Mouse (Mus musculus) lung, postnatal 0 days (tissue): ENCODE data around the gene Vav3. TPM values are rescaled to one million over a fixed set of nuclear protein-coding genes. Genes with fewer than 3 reads are reported as not detected.
"Not testable (repeated sequence)": the region's sequence is repeated elsewhere in the genome, so short reads cannot be mapped to it uniquely, and the experiment has no call there.

Experiments used
- ATAC-seq: fragments of 200-750 bp; cut with Nextera tagmentation; 2 replicates; pipeline ENCODE4 v1.8.0; 2017; ENCODE audit warnings: moderate library complexity
- DNase-seq: peaks from one replicate; pipeline ENCODE4 v3.0.0-alpha.2; 2016; ENCODE audit warnings: low spot score
- H3K27ac ChIP-seq: fragments of 300-500 bp; sonication (generic); 2 replicates; pipeline ENCODE4 v1.5.1; 2014; ENCODE audit warnings: antibody characterized with exemption, mild to moderate bottlenecking, low read length, mixed read lengths
- H3K27me3 ChIP-seq: fragments of 300-500 bp; sonication (generic); replicated peaks from 2 replicates; pipeline ENCODE4 v1.6.1; 2014; ENCODE audit warnings: low read length, mixed read lengths; ENCODE audit not compliant: insufficient read depth
- H3K36me3 ChIP-seq: fragments of 300-500 bp; sonication (generic); 2 replicates; pipeline ENCODE4 v1.6.1; 2014; ENCODE audit warnings: low read length, mixed read lengths; ENCODE audit not compliant: insufficient read depth
- H3K4me1 ChIP-seq: fragments of 300-500 bp; sonication (generic); 2 replicates; pipeline ENCODE4 v1.6.1; 2014; ENCODE audit warnings: antibody characterized with exemption, low read depth, low read length, mixed read lengths; ENCODE audit not compliant: insufficient read depth
- H3K4me2 ChIP-seq: fragments of 300-500 bp; sonication (generic); replicated peaks from 2 replicates; pipeline ENCODE4 v1.6.1; 2014; ENCODE audit warnings: low read depth, mild to moderate bottlenecking, low read length, moderate library complexity, mixed read lengths
- H3K4me3 ChIP-seq: fragments of 300-500 bp; sonication (generic); 2 replicates; pipeline ENCODE4 v1.5.1; 2014; ENCODE audit warnings: low read depth, low read length
- H3K9ac ChIP-seq: fragments of 300-500 bp; sonication (generic); replicated peaks from 2 replicates; pipeline ENCODE4 v1.6.1; 2014; ENCODE audit warnings: low read depth, mild to moderate bottlenecking
- H3K9me3 ChIP-seq: fragments of 300-500 bp; sonication (generic); 2 replicates; pipeline ENCODE4 v1.6.1; 2016; ENCODE audit warnings: low read length, mixed read lengths
- CTCF ChIP-seq: IDR thresholded peaks from 2 replicates; pipeline ENCODE4 v1.5.1; 2016; ENCODE audit warnings: antibody characterized with exemption, mild to moderate bottlenecking
- EP300 ChIP-seq: IDR thresholded peaks from 2 replicates; pipeline ENCODE4 v1.6.1; 2016; ENCODE audit warnings: antibody characterized with exemption, mild to moderate bottlenecking, control low read depth
- WGBS: fragments of 180-500 bp; shearing (Covaris S2); extraction: QIAGEN DNeasy Blood & Tissue Kit; methylation state at CpG from one replicate; pipeline ENCODE4 v1.1.7; 2014; 5-methylcytosine and 5-hydroxymethylcytosine counted together
- polyA plus RNA-seq: library from polyadenylated mRNA; unstranded; fragments of >200 nt; fragmentation: Nextera tagmentation; extraction: Ambion mirVana; gene quantifications from 2 replicates; pipeline ENCODE4 v1.2.1, GENCODE M21; 2015

Gene Vav3
- polyA plus RNA-seq, 1 experiment from 2014 or later = 11.9 TPM

DNA sequence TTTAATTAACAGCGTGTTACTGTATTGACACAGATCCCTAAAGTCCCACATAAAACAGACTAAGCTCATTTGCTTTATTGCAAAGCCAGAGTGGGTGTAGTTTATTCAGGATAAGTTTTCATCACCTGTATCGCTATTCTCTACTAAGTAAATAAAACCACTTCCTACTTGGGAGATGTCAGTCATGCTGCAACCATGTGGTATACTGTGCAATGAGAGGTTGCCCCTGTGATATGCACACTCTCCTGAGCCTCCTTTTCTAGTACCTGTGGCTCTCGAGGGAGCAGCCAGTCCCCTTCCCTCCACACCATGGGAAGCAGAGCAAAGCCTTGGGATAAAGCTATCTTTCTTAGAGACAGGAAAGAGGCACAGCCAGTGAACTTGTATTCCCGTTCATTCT, 106.5 kb downstream of the Vav3 start:
- WGBS = 51% methylated on average over 4 of the region's 4 CpGs
- no peak for DNase-seq
- H3K27ac ChIP-seq = no peak overlapping the region
- no peaks in the 10 kb centered on the region for H3K4me1 ChIP-seq
- no peak for TF ChIP-seq EP300
- TF ChIP-seq CTCF = no peak
- H3K36me3 ChIP-seq = no peaks in the 10 kb centered on the region
- H3K9ac ChIP-seq = no peak overlapping the region
- ATAC-seq = no peak
- H3K4me3 ChIP-seq = no peak overlapping the region
- H3K4me2 ChIP-seq = no peak overlapping the region
- H3K9me3 ChIP-seq = no peaks in the 10 kb centered on the region
- H3K27me3 ChIP-seq = no peaks in the 10 kb centered on the region

DNA sequence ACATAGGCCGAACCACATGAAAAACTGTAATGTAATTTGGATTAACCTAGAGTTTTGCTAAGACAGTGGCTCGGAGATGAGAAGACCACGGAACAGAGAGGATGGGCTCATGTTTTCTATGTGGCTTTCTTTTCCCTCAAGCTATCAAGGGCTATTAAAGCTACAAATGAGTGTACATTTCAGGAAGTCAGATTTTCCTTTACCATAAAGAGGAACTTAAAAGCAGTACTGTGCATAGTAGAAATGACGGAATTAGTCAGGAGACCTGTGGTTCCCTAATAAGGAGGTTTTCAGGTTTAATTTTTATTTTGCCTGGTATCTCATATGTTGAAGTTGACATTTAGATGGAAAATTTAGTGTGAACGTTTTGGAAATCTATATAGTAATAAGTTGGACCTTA, 107.8 kb downstream of the Vav3 start:
- not testable (repeated sequence) for H3K4me1 ChIP-seq, H3K9me3 ChIP-seq, H3K9ac ChIP-seq, H3K27me3 ChIP-seq, H3K27ac ChIP-seq, H3K36me3 ChIP-seq, DNase-seq, ATAC-seq, H3K4me3 ChIP-seq, H3K4me2 ChIP-seq
- 78% methylated on average over 5 of the region's 5 CpGs for WGBS

- H3K4me2 ChIP-seq = no peak overlapping the region
- H3K27ac ChIP-seq = no peak overlapping the region
- TF ChIP-seq CTCF (no peak), EP300 (peak; percentile 94)
- no peaks in the 10 kb centered on the region for H3K36me3 ChIP-seq
- H3K4me1 ChIP-seq = no peaks in the 10 kb centered on the region
- DNase-seq = peak; percentile 32
- no peak overlapping the region for H3K9ac ChIP-seq
- ATAC-seq = peak; percentile 77
- 45% methylated on average over 2 of the region's 2 CpGs for WGBS
- no peaks in the 10 kb centered on the region for H3K27me3 ChIP-seq
- no peaks in the 10 kb centered on the region for H3K9me3 ChIP-seq
- no peak overlapping the region for H3K4me3 ChIP-seq
Measured at GRCm38 (mm10) chr3:109451966-109452365, 111.5 kb downstream of the Vav3 start.

DNA sequence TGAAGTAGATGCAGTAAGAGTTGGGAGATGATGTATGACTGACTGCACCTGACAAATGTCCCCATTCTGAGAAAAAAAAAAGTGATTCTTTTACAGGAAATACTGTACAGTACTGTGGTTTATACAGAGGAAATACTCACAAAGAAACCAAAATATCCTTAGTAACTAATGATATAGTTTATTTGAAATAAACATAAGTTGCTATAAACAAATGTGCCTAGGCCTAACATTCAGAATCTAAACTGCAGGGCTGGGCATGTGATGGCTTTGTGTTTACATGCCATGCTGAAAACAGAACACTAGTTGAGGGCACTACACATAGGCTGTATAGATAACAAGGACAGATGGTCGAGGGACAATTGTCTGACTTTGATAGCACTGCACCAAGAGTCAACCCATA, 114.2 kb downstream of the Vav3 start:
- Histone ChIP-seq H3K4me1 (no peaks in the 10 kb centered on the region), H3K36me3 (no peaks in the 10 kb centered on the region), H3K4me2 (no peak overlapping the region), H3K27me3 (no peaks in the 10 kb centered on the region), H3K4me3 (no peak overlapping the region), H3K27ac (no peak overlapping the region), H3K9me3 (no peaks in the 10 kb centered on the region), H3K9ac (no peak overlapping the region)
- DNase-seq = peak; percentile 55
- peak; percentile 78 for ATAC-seq
- TF ChIP-seq CTCF (no peak), EP300 (peak; percentile 87)
- 19% methylated on average over 1 of the region's 1 CpGs for WGBS

GRCm38 (mm10) chr3:109456340-109456739, 115.9 kb downstream of the Vav3 start:
- H3K9ac ChIP-seq = no peak overlapping the region
- ATAC-seq (no peak), DNase-seq (no peak)
- TF ChIP-seq CTCF = no peak
- TF ChIP-seq EP300 = no peak
- no peaks in the 10 kb centered on the region for H3K36me3 ChIP-seq
- no peak overlapping the region for H3K27ac ChIP-seq
- H3K4me1 ChIP-seq = no peaks in the 10 kb centered on the region
- H3K4me2 ChIP-seq = no peak overlapping the region
- H3K27me3 ChIP-seq = no peaks in the 10 kb centered on the region
- H3K4me3 ChIP-seq = no peak overlapping the region
- H3K9me3 ChIP-seq = no peaks in the 10 kb centered on the region
- WGBS = 69% methylated on average over 1 of the region's 1 CpGs

GRCm38 (mm10) chr3:109463684-109464083, 123.2 kb downstream of the Vav3 start:
- no peaks in the 10 kb centered on the region for H3K4me1 ChIP-seq
- H3K4me2 ChIP-seq = no peak overlapping the region
- ATAC-seq (no peak), DNase-seq (no peak)
- TF ChIP-seq CTCF = no peak
- no peak for TF ChIP-seq EP300
- no peak overlapping the region for H3K4me3 ChIP-seq
- no peak overlapping the region for H3K9ac ChIP-seq
- no peaks in the 10 kb centered on the region for H3K36me3 ChIP-seq
- H3K27ac ChIP-seq = no peak overlapping the region
- 63% methylated on average over 6 of the region's 6 CpGs for WGBS
- H3K9me3 ChIP-seq = no peaks in the 10 kb centered on the region
- no peaks in the 10 kb centered on the region for H3K27me3 ChIP-seq

- no peaks in the 10 kb centered on the region for H3K27me3 ChIP-seq
- TF ChIP-seq CTCF = no peak
- no peak for TF ChIP-seq EP300
- no peaks in the 10 kb centered on the region for H3K9me3 ChIP-seq
- ATAC-seq (no peak), DNase-seq (no peak)
- H3K9ac ChIP-seq = no peak overlapping the region
- no peaks in the 10 kb centered on the region for H3K36me3 ChIP-seq
- WGBS = 55% methylated on average over 8 of the region's 8 CpGs
- no peak overlapping the region for H3K4me2 ChIP-seq
- no peak overlapping the region for H3K4me3 ChIP-seq
- H3K4me1 ChIP-seq = no peaks in the 10 kb centered on the region
- no peak overlapping the region for H3K27ac ChIP-seq
Measured at GRCm38 (mm10) chr3:109464600-109464999, 124.1 kb downstream of the Vav3 start.
